Mouse (Mus musculus): ENCODE data around the gene Gm17087. TPM values are rescaled to one million over a fixed set of nuclear protein-coding genes. Genes with fewer than 3 reads are reported as not detected.

Gene Gm17087
- polyA plus RNA-seq, 1 experiment from 2014 or later, result not detected

DNA sequence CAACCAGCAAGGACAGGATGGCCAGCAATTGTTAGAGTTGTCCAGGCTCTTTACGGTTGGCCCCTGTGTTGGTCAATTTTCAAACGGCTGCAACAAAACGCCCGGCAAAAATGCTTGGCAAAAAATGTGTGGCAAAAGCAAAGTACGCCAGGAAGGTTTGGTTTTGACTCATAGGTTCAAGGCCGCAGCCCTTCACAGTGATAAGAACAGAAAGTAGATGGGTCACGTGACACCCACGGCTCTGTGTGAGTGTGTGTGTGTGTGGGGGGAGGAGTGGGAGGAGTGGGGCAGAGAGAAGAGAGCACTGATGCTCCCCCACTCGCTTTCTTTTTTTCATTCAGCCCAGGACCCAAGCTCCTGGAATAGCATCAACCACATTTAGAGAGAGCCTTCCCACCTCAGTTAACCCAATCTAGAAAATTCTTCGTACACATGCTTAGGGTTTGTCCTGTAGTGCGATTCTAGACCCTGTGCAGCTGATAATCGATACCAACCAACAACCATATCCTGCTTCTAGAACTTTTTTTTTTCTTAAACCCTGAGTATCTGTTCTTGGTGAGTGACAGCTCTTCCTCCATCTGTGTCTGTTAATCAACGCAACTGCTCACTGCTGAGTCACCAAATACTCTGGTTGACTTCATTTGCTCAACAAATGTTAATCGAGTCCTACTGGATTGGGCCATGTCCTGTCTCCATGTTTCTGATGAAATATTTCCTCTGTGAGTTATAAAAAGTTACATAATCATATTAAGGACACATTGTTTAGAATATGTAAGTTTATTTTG, 4.5 kb downstream of the Gm17087 start:
- ATAC-seq (replicated peaks), result no peak

DNA sequence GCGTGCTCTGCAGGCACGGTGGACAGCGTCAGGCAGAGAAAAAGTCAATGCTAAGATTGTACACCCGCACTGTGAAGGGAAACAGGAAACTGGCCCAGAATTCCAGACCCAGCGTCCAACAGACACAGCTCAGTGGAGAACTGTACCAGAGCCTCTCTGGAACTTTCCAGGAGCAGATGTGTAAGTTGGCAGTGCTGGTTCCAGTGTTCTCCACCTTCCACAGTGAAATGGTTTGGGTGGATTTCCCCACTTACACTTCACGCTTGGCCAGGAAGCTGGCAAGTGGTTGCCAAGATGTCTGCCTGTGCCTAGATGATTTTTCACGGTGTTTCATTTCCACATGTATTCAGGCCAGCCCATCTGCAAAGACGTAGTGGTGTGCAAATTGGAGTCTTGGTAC, 8.8 kb downstream of the Gm17087 start:
- Histone ChIP-seq H3K27me3 (replicated peaks) (no peaks in the 10 kb centered on the region), H3K4me1 (no peaks in the 10 kb centered on the region), H3K27ac (no peak overlapping the region), H3K9me3 (no peaks in the 10 kb centered on the region), H3K36me3 (replicated peaks) (no peaks in the 10 kb centered on the region), H3K9ac (no peak overlapping the region), H3K4me3 (no peak overlapping the region), H3K4me2 (no peak overlapping the region)
- 89% methylated on average over 8 of the region's 8 CpGs for WGBS
- ATAC-seq (replicated peaks), result no peak

More for the DNA sequence above, 4.5 kb downstream of the Gm17087 start:
- no peaks in the 10 kb centered on the region for H3K4me1 ChIP-seq
- WGBS, result 70% methylated on average over 14 of the region's 14 CpGs
- H3K9ac ChIP-seq, result no peak overlapping the region
- no peaks in the 10 kb centered on the region for H3K27me3 ChIP-seq (replicated peaks)
- no peaks in the 10 kb centered on the region for H3K36me3 ChIP-seq (replicated peaks)
- H3K27ac ChIP-seq, result no peak overlapping the region
- no peak overlapping the region for H3K4me2 ChIP-seq
- H3K9me3 ChIP-seq, result no peaks in the 10 kb centered on the region
- no peak overlapping the region for H3K4me3 ChIP-seq

DNA sequence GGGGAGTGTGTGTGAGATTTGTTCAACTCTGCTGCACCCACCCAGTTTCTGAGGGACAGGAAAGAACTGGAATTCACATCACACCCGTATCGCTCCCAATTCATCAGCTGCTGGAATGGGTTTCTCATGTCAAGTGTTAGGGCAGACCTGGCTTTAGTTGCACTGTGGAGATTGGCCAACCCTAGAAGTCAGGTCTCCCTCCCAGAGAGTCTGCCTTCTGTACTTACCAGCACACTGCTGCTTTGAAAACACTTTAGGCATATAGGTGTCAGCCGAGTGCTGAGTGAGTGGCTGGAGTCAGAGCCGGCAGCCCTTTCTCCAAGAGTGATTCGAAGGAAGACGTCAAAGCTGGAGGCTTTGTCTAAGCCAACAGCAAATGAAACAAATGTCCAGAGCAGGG, 10.5 kb downstream of the Gm17087 start:
- Histone ChIP-seq H3K4me3 (no peak overlapping the region), H3K27me3 (replicated peaks) (no peaks in the 10 kb centered on the region), H3K9ac (no peak overlapping the region), H3K9me3 (no peaks in the 10 kb centered on the region), H3K36me3 (replicated peaks) (no peaks in the 10 kb centered on the region), H3K4me1 (no peaks in the 10 kb centered on the region), H3K4me2 (no peak overlapping the region), H3K27ac (no peak overlapping the region)
- ATAC-seq (replicated peaks), result no peak
- 77% methylated on average over 6 of the region's 6 CpGs for WGBS

DNA sequence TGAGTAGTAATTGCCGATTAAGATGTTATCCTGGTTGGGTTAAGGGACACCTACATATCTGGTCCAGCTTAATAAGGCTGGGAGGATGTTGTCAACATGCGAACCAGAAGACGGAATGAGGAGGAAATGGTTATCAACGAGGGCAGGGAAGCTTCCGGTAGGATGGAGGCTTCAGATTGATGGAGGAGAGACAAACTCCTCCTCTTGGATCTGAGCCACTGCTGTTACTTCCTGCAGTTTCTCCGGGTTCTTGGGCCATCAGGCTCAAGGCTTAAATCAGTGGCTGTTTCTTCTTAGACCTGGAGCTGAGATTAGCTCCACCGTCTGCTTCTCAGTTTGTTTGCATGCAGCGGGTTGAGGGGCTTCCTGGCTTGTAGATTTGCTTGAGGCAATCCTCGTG, 11.0 kb downstream of the Gm17087 start:
- Histone ChIP-seq H3K27me3 (replicated peaks) (no peaks in the 10 kb centered on the region), H3K4me2 (no peak overlapping the region), H3K27ac (no peak overlapping the region), H3K4me1 (no peaks in the 10 kb centered on the region), H3K9me3 (no peaks in the 10 kb centered on the region), H3K36me3 (replicated peaks) (no peaks in the 10 kb centered on the region), H3K9ac (no peak overlapping the region), H3K4me3 (no peak overlapping the region)
- ATAC-seq (replicated peaks), result no peak
- WGBS, result 86% methylated on average over 9 of the region's 9 CpGs

DNA sequence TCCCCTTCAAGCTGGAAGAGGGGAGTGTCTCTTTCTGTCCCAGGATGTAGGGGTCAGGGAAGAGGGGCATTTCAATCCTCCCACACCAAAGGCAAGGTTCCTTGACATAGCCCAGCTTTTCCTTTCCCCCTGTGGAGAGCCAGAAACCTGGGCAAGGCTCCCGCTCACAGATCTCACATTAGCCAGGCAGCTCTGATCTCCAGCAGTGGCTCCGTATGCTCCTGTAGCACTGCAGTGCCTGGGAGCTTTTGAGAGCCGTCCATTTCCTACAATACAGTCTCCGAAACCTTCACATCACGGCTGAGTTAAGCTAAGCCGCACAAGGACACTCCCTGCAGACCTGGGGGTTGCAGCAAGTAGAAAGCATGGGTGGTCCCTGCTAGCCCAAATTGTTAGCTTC, 12.5 kb downstream of the Gm17087 start:
- Histone ChIP-seq H3K4me3 (no peak overlapping the region), H3K9me3 (no peaks in the 10 kb centered on the region), H3K27me3 (replicated peaks) (no peaks in the 10 kb centered on the region), H3K9ac (no peak overlapping the region), H3K36me3 (replicated peaks) (no peaks in the 10 kb centered on the region), H3K4me1 (no peaks in the 10 kb centered on the region), H3K27ac (no peak overlapping the region), H3K4me2 (no peak overlapping the region)
- no peak for ATAC-seq (replicated peaks)
- WGBS, result 79% methylated on average over 6 of the region's 6 CpGs

DNA sequence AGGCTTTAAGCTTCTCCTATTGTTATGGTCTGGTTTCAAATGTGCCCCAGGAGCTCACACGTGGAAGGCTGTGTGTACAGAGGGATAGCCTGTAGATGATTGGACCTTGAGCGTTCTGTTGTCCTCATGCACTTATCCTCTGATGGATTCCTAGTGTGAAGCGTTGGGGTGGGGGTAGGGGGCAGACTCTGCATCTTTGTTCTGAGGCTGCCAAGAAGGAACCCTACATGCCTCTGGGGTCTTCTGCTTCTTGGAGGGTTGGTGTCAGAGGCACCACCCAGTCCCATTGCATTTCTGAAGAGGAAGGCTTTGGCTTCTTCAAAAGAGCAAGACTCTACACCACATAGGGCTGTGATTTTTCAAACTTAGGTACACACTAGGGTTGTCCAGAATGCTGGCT, 13.1 kb downstream of the Gm17087 start:
- Histone ChIP-seq H3K4me1 (no peaks in the 10 kb centered on the region), H3K9ac (no peak overlapping the region), H3K27ac (no peak overlapping the region), H3K9me3 (no peaks in the 10 kb centered on the region), H3K4me3 (no peak overlapping the region), H3K36me3 (replicated peaks) (no peaks in the 10 kb centered on the region), H3K27me3 (replicated peaks) (no peaks in the 10 kb centered on the region), H3K4me2 (no peak overlapping the region)
- ATAC-seq (replicated peaks), result no peak
- 75% methylated on average over 3 of the region's 3 CpGs for WGBS

DNA sequence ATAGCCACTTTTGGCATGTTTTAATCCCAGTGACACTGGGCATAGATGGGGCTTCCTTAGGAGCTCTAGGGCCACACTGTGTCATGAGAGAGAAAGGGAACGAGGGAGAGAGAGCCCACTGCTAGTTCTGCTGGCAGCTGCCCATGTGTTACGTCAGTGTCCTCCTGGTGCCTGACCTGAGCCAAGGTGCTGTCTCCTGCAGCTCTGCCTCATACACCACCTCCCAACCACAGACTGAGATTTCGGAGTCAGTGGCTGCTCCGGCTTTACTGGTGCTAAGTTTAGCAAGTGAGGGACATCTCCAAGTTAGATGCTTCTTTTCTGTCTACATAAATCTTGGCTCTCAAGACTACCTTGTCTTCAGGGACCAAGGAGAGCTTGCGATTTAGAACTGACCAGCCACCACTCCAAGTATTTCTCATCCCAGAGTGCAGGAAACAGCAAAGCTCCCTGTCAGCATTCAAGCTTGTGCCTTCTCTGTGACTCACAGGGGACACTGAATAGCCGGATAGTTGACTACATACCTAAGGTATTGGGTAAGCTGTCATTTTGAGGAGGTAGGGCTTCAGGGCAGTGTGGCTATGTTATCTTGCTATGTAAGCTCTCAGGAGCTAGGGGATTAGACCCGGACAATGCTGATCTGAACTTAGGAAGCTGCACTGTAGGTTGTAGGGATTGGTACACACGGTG, 14.3 kb downstream of the Gm17087 start:
- no peak overlapping the region for H3K4me3 ChIP-seq
- ATAC-seq (replicated peaks), result no peak
- no peak overlapping the region for H3K9ac ChIP-seq
- H3K36me3 ChIP-seq (replicated peaks), result no peaks in the 10 kb centered on the region
- H3K9me3 ChIP-seq, result no peaks in the 10 kb centered on the region
- no peaks in the 10 kb centered on the region for H3K4me1 ChIP-seq
- WGBS, result 86% methylated on average over 8 of the region's 8 CpGs
- H3K4me2 ChIP-seq, result no peak overlapping the region
- no peaks in the 10 kb centered on the region for H3K27me3 ChIP-seq (replicated peaks)
- no peak overlapping the region for H3K27ac ChIP-seq

DNA sequence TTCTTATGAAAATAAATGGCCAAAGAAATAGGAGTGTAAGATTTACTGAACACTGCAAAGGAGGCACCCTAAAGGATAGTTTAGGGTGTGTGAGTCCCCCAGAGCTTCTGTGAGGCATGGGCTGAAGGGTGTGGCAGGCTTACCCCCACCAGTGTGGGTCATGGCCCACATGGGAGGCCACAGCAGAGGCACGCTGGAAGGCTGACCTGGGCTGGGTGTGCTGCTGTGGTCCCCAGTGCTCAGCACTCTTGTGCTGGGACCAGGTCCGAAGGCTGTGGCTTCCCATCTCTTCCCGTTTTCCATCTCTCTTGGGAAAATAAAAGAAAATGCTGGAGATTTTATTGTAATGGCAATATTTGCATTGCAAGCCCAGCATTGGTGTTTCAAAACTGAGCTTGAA, 15.1 kb downstream of the Gm17087 start:
- Histone ChIP-seq H3K27ac (no peak overlapping the region), H3K9me3 (no peaks in the 10 kb centered on the region), H3K27me3 (replicated peaks) (no peaks in the 10 kb centered on the region), H3K36me3 (replicated peaks) (no peaks in the 10 kb centered on the region), H3K4me2 (no peak overlapping the region), H3K9ac (no peak overlapping the region), H3K4me3 (no peak overlapping the region), H3K4me1 (no peaks in the 10 kb centered on the region)
- WGBS, result 78% methylated on average over 3 of the region's 3 CpGs
- ATAC-seq (replicated peaks), result no peak

DNA sequence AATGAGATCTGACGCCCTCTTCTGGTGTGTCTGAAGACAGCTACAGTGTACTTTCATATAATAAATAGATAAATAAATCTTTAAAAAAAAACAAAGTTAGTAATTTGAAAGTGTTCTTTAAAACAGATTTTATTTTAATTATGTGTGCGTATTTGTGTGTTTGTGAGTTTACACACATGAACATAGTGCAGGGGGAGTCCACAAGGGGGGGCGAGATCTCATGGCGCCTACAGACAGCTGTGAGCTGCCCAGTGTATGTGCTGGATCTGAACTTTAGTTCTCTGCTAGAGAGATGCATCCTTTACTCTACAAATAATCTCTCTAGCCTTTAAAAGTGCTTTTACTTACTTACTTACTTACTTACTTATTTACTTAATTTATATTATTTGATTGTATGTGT, 18.0 kb downstream of the Gm17087 start:
- WGBS, result 87% methylated on average over 4 of the region's 4 CpGs
- Histone ChIP-seq H3K4me1 (no peaks in the 10 kb centered on the region), H3K9ac (no peak overlapping the region), H3K36me3 (replicated peaks) (no peaks in the 10 kb centered on the region), H3K9me3 (no peaks in the 10 kb centered on the region), H3K27ac (no peak overlapping the region), H3K27me3 (replicated peaks) (no peaks in the 10 kb centered on the region), H3K4me3 (no peak overlapping the region), H3K4me2 (no peak overlapping the region)
- ATAC-seq (replicated peaks), result no peak

DNA sequence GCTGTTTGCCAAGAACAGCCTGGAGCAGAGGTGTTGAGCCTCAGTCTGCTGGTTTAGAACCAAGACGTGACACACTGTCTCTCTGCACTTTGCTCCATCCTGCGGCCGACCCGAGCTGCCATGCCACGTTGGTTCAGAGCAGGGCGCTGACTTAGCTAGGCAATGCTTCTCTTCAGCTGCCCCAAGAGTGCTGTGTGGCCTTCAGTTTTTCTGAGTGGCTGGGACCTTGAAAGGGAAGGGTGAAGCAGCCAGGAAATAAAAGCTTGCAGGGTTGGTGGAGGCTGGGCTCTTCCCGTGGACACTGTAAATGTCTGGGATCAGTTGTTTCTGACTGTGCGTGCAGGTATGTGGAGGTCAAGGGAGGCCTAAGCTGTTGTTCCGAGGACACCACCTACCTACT, 20.4 kb downstream of the Gm17087 start:
- H3K27ac ChIP-seq, result no peak overlapping the region
- no peaks in the 10 kb centered on the region for H3K4me1 ChIP-seq
- no peaks in the 10 kb centered on the region for H3K36me3 ChIP-seq (replicated peaks)
- WGBS, result 90% methylated on average over 9 of the region's 9 CpGs
- ATAC-seq (replicated peaks), result no peak
- H3K4me2 ChIP-seq, result no peak overlapping the region
- no peak overlapping the region for H3K9ac ChIP-seq
- no peaks in the 10 kb centered on the region for H3K9me3 ChIP-seq
- H3K27me3 ChIP-seq (replicated peaks), result no peaks in the 10 kb centered on the region
- H3K4me3 ChIP-seq, result no peak overlapping the region

DNA sequence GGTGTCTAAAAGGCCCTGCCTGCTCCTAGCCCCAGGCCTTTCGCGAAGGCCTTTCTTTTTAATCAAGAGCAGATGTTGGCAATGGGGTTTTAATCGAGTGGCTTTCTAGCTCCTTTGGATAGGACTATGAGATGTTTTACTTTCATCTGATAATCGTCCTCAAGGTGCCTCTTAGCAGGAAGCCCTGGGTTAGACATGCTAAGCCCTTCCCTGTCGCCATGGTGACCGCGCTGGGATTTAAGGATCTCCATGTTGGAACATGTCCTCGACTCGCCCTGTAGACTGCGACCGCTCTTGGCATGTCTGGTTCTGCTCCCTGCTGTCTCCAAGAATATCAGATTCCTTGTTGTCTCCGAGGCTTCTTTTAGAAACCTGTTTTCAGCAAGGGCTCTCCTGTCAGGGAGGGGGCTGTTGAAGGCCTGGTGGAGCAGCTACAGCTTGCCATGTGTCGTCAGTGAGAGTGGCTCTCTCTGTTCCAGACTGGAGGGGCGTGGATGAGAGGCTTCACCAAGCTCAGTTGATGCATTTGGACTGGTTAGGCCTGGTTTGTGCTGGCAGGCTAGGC, 24.7 kb downstream of the Gm17087 start:
- Histone ChIP-seq H3K27me3 (replicated peaks) (no peaks in the 10 kb centered on the region), H3K27ac (no peak overlapping the region), H3K4me1 (no peaks in the 10 kb centered on the region), H3K4me3 (no peak overlapping the region), H3K9me3 (no peaks in the 10 kb centered on the region), H3K4me2 (no peak overlapping the region), H3K36me3 (replicated peaks) (no peaks in the 10 kb centered on the region), H3K9ac (no peak overlapping the region)
- ATAC-seq (replicated peaks), result no peak
- WGBS, result 66% methylated on average over 14 of the region's 14 CpGs

DNA sequence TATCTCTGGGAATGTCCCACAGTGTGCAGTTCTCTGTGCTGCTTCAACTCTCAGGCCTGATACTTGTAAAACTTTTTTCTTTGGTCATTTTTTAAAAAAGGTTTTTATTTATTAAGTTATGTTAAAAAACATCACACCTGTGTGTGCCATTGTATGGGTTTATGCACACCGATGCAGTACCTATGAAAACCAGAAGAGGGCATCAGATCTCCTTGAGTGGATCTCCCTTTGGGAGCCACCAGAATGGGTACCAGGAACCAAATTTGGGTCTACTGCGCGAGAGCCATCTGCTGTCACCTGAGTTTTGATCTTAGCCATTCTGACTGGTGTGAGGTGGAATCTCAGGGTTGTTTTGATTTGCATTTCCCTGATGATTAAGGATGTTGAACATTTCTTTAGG, 28.6 kb downstream of the Gm17087 start:
- Histone ChIP-seq H3K4me1 (no peaks in the 10 kb centered on the region), H3K4me3 (no peak overlapping the region), H3K27ac (no peak overlapping the region), H3K27me3 (replicated peaks) (no peaks in the 10 kb centered on the region), H3K9ac (no peak overlapping the region), H3K36me3 (replicated peaks) (no peaks in the 10 kb centered on the region), H3K4me2 (no peak overlapping the region), H3K9me3 (no peaks in the 10 kb centered on the region)
- ATAC-seq (replicated peaks), result no peak
- WGBS, result 69% methylated on average over 3 of the region's 3 CpGs

DNA sequence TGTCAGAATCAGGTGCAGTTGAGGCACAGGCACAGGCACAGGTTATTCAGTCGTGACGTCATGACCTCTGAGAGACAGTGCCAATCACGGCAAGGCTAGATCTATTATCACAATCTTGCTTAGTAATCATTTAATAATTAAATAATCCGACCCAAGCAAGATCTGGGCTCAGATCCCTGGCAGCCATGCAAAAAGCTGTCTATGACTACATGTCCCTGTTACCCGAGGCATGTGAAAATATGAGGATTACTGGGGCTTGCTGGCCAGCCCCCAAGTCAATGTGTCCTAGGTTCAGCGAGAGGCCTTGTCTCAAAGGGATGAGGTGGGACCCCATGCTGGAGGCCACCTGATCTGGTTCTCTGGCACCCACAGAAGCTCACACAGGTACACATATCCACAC, 30.2 kb downstream of the Gm17087 start:
- WGBS, result 71% methylated on average over 6 of the region's 6 CpGs
- Histone ChIP-seq H3K4me3 (no peak overlapping the region), H3K9me3 (no peaks in the 10 kb centered on the region), H3K4me2 (no peak overlapping the region), H3K27ac (no peak overlapping the region), H3K4me1 (no peaks in the 10 kb centered on the region), H3K36me3 (replicated peaks) (no peaks in the 10 kb centered on the region), H3K27me3 (replicated peaks) (no peaks in the 10 kb centered on the region), H3K9ac (no peak overlapping the region)
- ATAC-seq (replicated peaks), result no peak

All from midbrain, embryonic 15.5 days (tissue).